Mouse (Mus musculus) CH12.LX (cell line): ENCODE data around the gene Hunk. TPM values are rescaled to one million over a fixed set of nuclear protein-coding genes. Genes with fewer than 3 reads are reported as not detected.

Source experiments
- DNase-seq: peaks from one replicate; pipeline ENCODE4 v3.0.0-alpha.2; 2013; ENCODE audit errors: extremely low read depth
- H3K27ac ChIP-seq: 2 replicates; pipeline ENCODE4 v1.5.1; 2012; ENCODE audit warnings: low read depth, mild to moderate bottlenecking, control low read depth, moderate library complexity; ENCODE audit not compliant: insufficient read depth
- H3K27me3 ChIP-seq: replicated peaks from 2 replicates; pipeline ENCODE3; 2012; ENCODE audit warnings: inconsistent platforms
- H3K36me3 ChIP-seq, 2 experiments: replicated peaks in 1 of 2; 2 replicates each; pipeline versions ENCODE3 to v1.6.1; 2012; ENCODE audit warnings: inconsistent platforms in 1 of 2, low read length in 1 of 2, mild to moderate bottlenecking in 1 of 2, mixed read lengths in 1 of 2, moderate library complexity in 1 of 2; ENCODE audit not compliant: control insufficient read depth in 1 of 2, insufficient read depth in 1 of 2
- H3K4me1 ChIP-seq, 2 experiments: 2 replicates each; pipeline ENCODE4 v1.6.1; 2012; ENCODE audit warnings: inconsistent platforms in 1 of 2, moderate library complexity in 1 of 2; ENCODE audit not compliant: insufficient read depth in 2 of 2, control insufficient read depth in 1 of 2
- H3K4me2 ChIP-seq: 2 replicates; pipeline ENCODE4 v1.6.1; 2012; ENCODE audit warnings: low read depth, mild to moderate bottlenecking, control low read depth; ENCODE audit not compliant: poor library complexity, insufficient read depth, severe bottlenecking
- H3K4me3 ChIP-seq, 3 experiments: fragments of 150-350 bp in 1 of 3; sonication (generic) in 1 of 3; replicated peaks in 1 of 3; 2 replicates each; pipeline versions ENCODE3 to v1.5.1; 2011 to 2012; ENCODE audit warnings: low read depth in 2 of 3, low read length in 2 of 3, mild to moderate bottlenecking in 2 of 3, moderate library complexity in 2 of 3, control low read depth in 1 of 3, improper control_type of control experiment in 1 of 3, inconsistent platforms in 1 of 3, mixed read lengths in 1 of 3; ENCODE audit not compliant: poor library complexity in 1 of 3
- H3K79me2 ChIP-seq: replicated peaks from 2 replicates; pipeline ENCODE4 v1.6.1; 2012; ENCODE audit warnings: mild to moderate bottlenecking, moderate library complexity; ENCODE audit not compliant: control insufficient read depth, poor library complexity, insufficient read depth, severe bottlenecking; ENCODE audit errors: extremely low read depth
- H3K9ac ChIP-seq: 2 replicates; pipeline ENCODE4 v1.6.1; 2012; ENCODE audit warnings: low read depth, mild to moderate bottlenecking, control low read depth, moderate library complexity; ENCODE audit not compliant: insufficient read depth
- H3K9me3 ChIP-seq: replicated peaks from 2 replicates; pipeline ENCODE3; 2012; ENCODE audit warnings: low read length, inconsistent platforms, mixed read lengths
- BHLHE40 ChIP-seq: IDR thresholded peaks from 2 replicates; pipeline ENCODE4 v1.6.1; 2011; ENCODE audit warnings: mild to moderate bottlenecking, low read depth, low read length, improper control_type of control experiment
- CHD1 ChIP-seq: IDR thresholded peaks from 2 replicates; pipeline ENCODE4 v1.6.1; 2012; ENCODE audit warnings: low read depth, low read length, improper control_type of control experiment, inconsistent platforms
- E2F4 ChIP-seq: IDR thresholded peaks from 2 replicates; pipeline ENCODE4 v1.6.1; 2011; ENCODE audit warnings: low read depth, low read length, improper control_type of control experiment; ENCODE audit not compliant: insufficient replicate concordance
- ELF1 ChIP-seq: IDR thresholded peaks from 2 replicates; pipeline ENCODE4 v1.6.1; 2014; ENCODE audit warnings: low read depth, mild to moderate bottlenecking, inconsistent platforms, low read length, improper control_type of control experiment
- EP300 ChIP-seq: IDR thresholded peaks from 2 replicates; pipeline ENCODE4 v1.6.1; 2011; ENCODE audit warnings: low read length, improper control_type of control experiment
- ETS1 ChIP-seq: conservative IDR thresholded peaks from 2 replicates; pipeline ENCODE4 v1.6.1; 2012; ENCODE audit warnings: low read depth, mild to moderate bottlenecking, inconsistent platforms, low read length, improper control_type of control experiment, moderate library complexity
- HCFC1 ChIP-seq: IDR thresholded peaks from 2 replicates; pipeline ENCODE4 v1.6.1; 2012; ENCODE audit warnings: low read depth, mild to moderate bottlenecking, inconsistent platforms, low read length, improper control_type of control experiment
- IRF4 ChIP-seq: IDR thresholded peaks from 2 replicates; pipeline ENCODE4 v1.6.1; 2014; ENCODE audit warnings: low read depth, mild to moderate bottlenecking, inconsistent platforms, low read length, improper control_type of control experiment
- JUN ChIP-seq: IDR thresholded peaks from 2 replicates; pipeline ENCODE4 v1.6.1; 2011; ENCODE audit warnings: low read depth, mild to moderate bottlenecking, low read length, improper control_type of control experiment, moderate library complexity; ENCODE audit not compliant: insufficient read depth
- JUND ChIP-seq: conservative IDR thresholded peaks from 2 replicates; pipeline ENCODE4 v1.6.1; 2011; ENCODE audit warnings: low read depth, low read length, improper control_type of control experiment
- MAFK ChIP-seq: IDR thresholded peaks from 2 replicates; pipeline ENCODE4 v1.6.1; 2011; ENCODE audit warnings: low read length, improper control_type of control experiment; ENCODE audit not compliant: insufficient replicate concordance
- MAX ChIP-seq: IDR thresholded peaks from 2 replicates; pipeline ENCODE4 v1.6.1; 2011; ENCODE audit warnings: low read length, improper control_type of control experiment
- NRF1 ChIP-seq: IDR thresholded peaks from 2 replicates; pipeline ENCODE4 v1.6.1; 2014; ENCODE audit warnings: low read depth, mild to moderate bottlenecking, inconsistent platforms, low read length, improper control_type of control experiment, moderate library complexity
- PAX5 ChIP-seq: IDR thresholded peaks from 2 replicates; pipeline ENCODE4 v1.6.1; 2012; ENCODE audit warnings: low read length, inconsistent platforms, mixed read lengths
- POLR2A ChIP-seq: IDR thresholded peaks from 2 replicates; pipeline ENCODE4 v1.6.1; 2011; ENCODE audit warnings: low read depth, mild to moderate bottlenecking, improper control_type of control experiment, low read length
- RAD21 ChIP-seq: IDR thresholded peaks from 2 replicates; pipeline ENCODE4 v1.6.1; 2011; ENCODE audit warnings: low read depth, mild to moderate bottlenecking, low read length, improper control_type of control experiment, moderate library complexity
- RCOR1 ChIP-seq: conservative IDR thresholded peaks from 2 replicates; pipeline ENCODE4 v1.6.1; 2012; ENCODE audit warnings: low read depth, mild to moderate bottlenecking, inconsistent platforms, low read length, improper control_type of control experiment
- SIN3A ChIP-seq: IDR thresholded peaks from 2 replicates; pipeline ENCODE4 v1.6.1; 2012; ENCODE audit warnings: low read length, improper control_type of control experiment, inconsistent platforms
- SMC3 ChIP-seq: IDR thresholded peaks from 2 replicates; pipeline ENCODE4 v1.6.1; 2011; ENCODE audit warnings: low read depth, low read length, improper control_type of control experiment
- TCF12 ChIP-seq: IDR thresholded peaks from 2 replicates; pipeline ENCODE4 v1.6.1; 2014; ENCODE audit warnings: low read depth, mild to moderate bottlenecking, inconsistent platforms, low read length, improper control_type of control experiment
- ZC3H11A ChIP-seq: IDR thresholded peaks from 2 replicates; pipeline ENCODE4 v1.6.1; 2012; ENCODE audit warnings: low read depth, mild to moderate bottlenecking, inconsistent platforms, low read length, improper control_type of control experiment
- ZKSCAN1 ChIP-seq: IDR thresholded peaks from 2 replicates; pipeline ENCODE4 v1.6.1; 2012; ENCODE audit warnings: low read depth, inconsistent platforms, low read length, improper control_type of control experiment, borderline replicate concordance
- ZMIZ1 ChIP-seq: IDR thresholded peaks from 2 replicates; pipeline ENCODE4 v1.6.1; 2012; ENCODE audit warnings: low read depth, mild to moderate bottlenecking, inconsistent platforms, low read length, improper control_type of control experiment
- ZNF384 ChIP-seq: IDR thresholded peaks from 2 replicates; pipeline ENCODE4 v1.6.1; 2012; ENCODE audit warnings: low read depth, low read length, improper control_type of control experiment, inconsistent platforms
- dilution Hi-C: fragments of 300-500 bp; cut with MboI; formaldehyde crosslinking; loops from 2 replicates; pipeline ENCODE4 v1.14.3; 2020; ENCODE audit warnings: low sequenced_read_pairs; ENCODE audit not compliant: extremely low pct_unique_long_range_greater_than_20kb, extremely low pct_ligation_motif_present
- in situ Hi-C: fragments of 300-500 bp; cut with MboI; formaldehyde crosslinking; loops from 3 replicates; pipeline ENCODE4 v1.14.3; 2019; ENCODE audit warnings: low sequenced_read_pairs, low pct_ligation_motif_present, low pct_unique_long_range_greater_than_20kb, mixed read lengths
- polyA plus RNA-seq: library from polyadenylated mRNA; unstranded; fragments of >175 nt; gene quantifications from 2 replicates; pipeline ENCODE4 v1.2.1, GENCODE M21; 2012; ENCODE audit warnings: low read depth; ENCODE audit not compliant: insufficient read length
- total RNA-seq, 2 experiments: library from RNA; depleted of rRNA; stranded (reverse); fragments of 300-350 nt in 1 of 2; fragments of >200 nt in 1 of 2; gene quantifications; 2 replicates each; pipeline ENCODE4 v1.2.3; 2012 to 2014

Gene Hunk
- total and polyA plus RNA-seq, 3 experiments, result not detected

DNA sequence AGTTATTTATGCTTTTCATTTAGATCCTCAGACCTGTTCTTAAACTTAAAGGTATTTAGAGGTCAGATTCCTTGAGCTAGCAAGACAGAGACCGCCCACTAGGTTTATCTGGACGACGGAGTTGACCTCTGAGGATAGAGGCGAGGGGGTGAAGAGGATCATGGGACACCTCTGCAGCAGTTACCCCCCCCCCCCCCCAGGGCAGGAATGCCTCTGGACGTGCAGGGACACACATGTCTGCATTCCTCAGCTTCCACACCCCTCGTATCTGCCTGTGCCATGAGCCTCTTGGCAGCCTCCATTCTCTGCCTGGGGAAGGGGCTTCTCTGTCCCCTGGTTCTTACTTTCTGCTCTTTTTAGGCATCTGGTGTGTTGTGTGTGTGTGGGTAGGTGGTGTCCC is 19.8 kb downstream of the Hunk start:
- Histone ChIP-seq H3K4me1 (no peaks in the 10 kb centered on the region), H3K4me3 (no peak overlapping the region), H3K9ac (no peak overlapping the region), H3K4me2 (no peak overlapping the region), H3K36me3 (no peaks in the 10 kb centered on the region), H3K27ac (no peak overlapping the region), H3K27me3 (peaks cover 29% of the 10 kb centered on the region), H3K79me2 (no peaks in the 10 kb centered on the region), H3K9me3 (peaks cover 29% of the 10 kb centered on the region)
- no peak for DNase-seq
- dilution Hi-C loops, result no loop called here
- in situ Hi-C loops, result no loop called here
- TF ChIP-seq SIN3A (no peak), MAFK (no peak), NRF1 (no peak), ETS1 (no peak), ELF1 (no peak), JUND (no peak), ZNF384 (no peak), CHD1 (no peak)

DNA sequence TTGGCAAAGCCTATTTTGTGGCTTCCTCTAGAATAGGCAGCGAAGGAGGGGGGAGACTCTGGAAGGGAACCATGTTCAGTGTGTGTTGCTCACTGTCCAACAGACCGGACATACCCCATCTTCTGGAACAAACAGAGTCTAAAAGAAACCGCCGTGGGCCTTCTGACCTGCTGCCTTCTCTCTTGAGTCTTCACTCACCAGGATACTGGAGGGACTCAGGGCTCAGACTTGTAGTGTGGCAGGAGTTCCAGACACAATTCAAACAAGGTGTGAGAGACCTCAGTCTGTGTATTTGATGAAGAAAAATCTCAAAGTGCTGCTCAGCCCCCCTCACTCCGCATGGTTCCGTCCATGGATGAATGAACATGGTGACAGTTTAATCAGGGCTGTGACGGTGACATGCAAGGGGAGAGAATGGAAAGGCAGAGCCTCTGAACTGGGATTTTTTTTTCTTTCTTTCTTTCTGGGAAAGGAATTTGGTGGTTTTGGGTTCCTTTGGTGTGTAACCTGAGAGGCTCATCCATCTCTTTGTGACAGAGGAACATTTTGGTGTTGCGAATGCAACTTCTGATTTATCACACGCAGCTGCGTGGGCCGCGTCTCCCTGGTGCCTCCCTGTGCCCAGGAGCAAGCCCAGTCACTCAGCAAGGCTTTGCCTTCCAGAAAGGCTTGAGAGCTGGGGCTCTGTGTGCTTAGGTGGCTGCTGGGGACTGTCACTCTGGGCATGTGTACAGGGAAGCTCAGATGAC is 21.9 kb downstream of the Hunk start:
- Histone ChIP-seq H3K79me2 (no peaks in the 10 kb centered on the region), H3K4me1 (no peaks in the 10 kb centered on the region), H3K9me3 (peaks cover 37% of the 10 kb centered on the region), H3K4me3 (no peak overlapping the region), H3K27me3 (peaks cover 39% of the 10 kb centered on the region)
- in situ Hi-C loops, result no loop called here
- dilution Hi-C loops, result no loop called here
- TF ChIP-seq RAD21, result no peak
- no peak for TF ChIP-seq ZC3H11A
- TF ChIP-seq ETS1, result no peak
- no peak for TF ChIP-seq ZNF384
- no peak for TF ChIP-seq HCFC1
- TF ChIP-seq NRF1, result no peak
- no peak for TF ChIP-seq POLR2A
- TF ChIP-seq PAX5, result no peak
- TF ChIP-seq IRF4, result no peak
- no peak for TF ChIP-seq EP300
- no peak for TF ChIP-seq ZMIZ1
- TF ChIP-seq SMC3, result no peak
- TF ChIP-seq ZKSCAN1, result no peak
- no peak for TF ChIP-seq TCF12
- TF ChIP-seq MAX, result no peak
- TF ChIP-seq BHLHE40, result no peak
- TF ChIP-seq JUN, result no peak
- no peak for TF ChIP-seq E2F4
- no peak for TF ChIP-seq RCOR1
- TF ChIP-seq, all 38 proteins: peak for 0
- no peak overlapping the region for H3K27ac ChIP-seq
- H3K36me3 ChIP-seq, result no peaks in the 10 kb centered on the region
- DNase-seq, result no peak
- no peak overlapping the region for H3K4me2 ChIP-seq
- H3K9ac ChIP-seq, result no peak overlapping the region
